Mouse (Mus musculus) lung, embryonic 14.5 days (tissue): ENCODE results near the gene Grid1. TPM values are rescaled to one million over a fixed set of nuclear protein-coding genes. Genes with fewer than 3 reads are reported as not detected.

Source experiments
- ATAC-seq: fragments of 200-750 bp; cut with Nextera tagmentation; 2 replicates; pipeline ENCODE4 v1.8.0; 2017; ENCODE audit warnings: mild to moderate bottlenecking, moderate TSS enrichment, moderate library complexity; ENCODE audit not compliant: insufficient read depth
- DNase-seq: peaks from one replicate; pipeline ENCODE4 v3.0.0-alpha.2; 2015
- H3K27ac ChIP-seq: fragments of 300-500 bp; sonication (generic); 2 replicates; pipeline ENCODE4 v1.5.1; 2014; ENCODE audit warnings: low read depth, mild to moderate bottlenecking, moderate library complexity
- H3K27me3 ChIP-seq: fragments of 300-500 bp; sonication (generic); 2 replicates; pipeline ENCODE4 v1.6.1; 2014; ENCODE audit warnings: low read length, control low read depth; ENCODE audit not compliant: insufficient read depth
- H3K36me3 ChIP-seq: fragments of 300-500 bp; sonication (generic); 2 replicates; pipeline ENCODE4 v1.6.1; 2014; ENCODE audit warnings: control low read depth; ENCODE audit not compliant: insufficient read depth
- H3K4me1 ChIP-seq: fragments of 300-500 bp; sonication (generic); 2 replicates; pipeline ENCODE4 v1.6.1; 2014; ENCODE audit warnings: antibody characterized with exemption, control low read depth; ENCODE audit not compliant: insufficient read depth
- H3K4me2 ChIP-seq: fragments of 300-500 bp; sonication (generic); 2 replicates; pipeline ENCODE4 v1.6.1; 2014; ENCODE audit warnings: mild to moderate bottlenecking
- H3K4me3 ChIP-seq: fragments of 300-500 bp; sonication (generic); 2 replicates; pipeline ENCODE4 v1.5.1; 2014; ENCODE audit warnings: low read depth, low read length
- H3K9ac ChIP-seq: fragments of 300-500 bp; sonication (generic); 2 replicates; pipeline ENCODE4 v1.6.1; 2014
- H3K9me3 ChIP-seq: fragments of 300-500 bp; sonication (generic); 2 replicates; pipeline ENCODE4 v1.6.1; 2016; ENCODE audit warnings: low read depth, low read length, control low read depth
- CTCF ChIP-seq: IDR thresholded peaks from 2 replicates; pipeline ENCODE4 v1.5.1; 2016; ENCODE audit warnings: antibody characterized with exemption, low read depth
- WGBS: fragments of 180-500 bp; shearing (Covaris S2); extraction: QIAGEN DNeasy Blood & Tissue Kit; methylation state at CpG from one replicate; pipeline ENCODE4 v1.1.7; 2014; 5-methylcytosine and 5-hydroxymethylcytosine counted together
- polyA plus RNA-seq: library from polyadenylated mRNA; unstranded; fragments of >200 nt; fragmentation: Nextera tagmentation; extraction: Ambion mirVana; gene quantifications from 2 replicates; pipeline ENCODE4 v1.2.1, GENCODE M21; 2014

Gene Grid1
- polyA plus RNA-seq, 1 experiment from 2014 or later = 0.13 TPM

DNA sequence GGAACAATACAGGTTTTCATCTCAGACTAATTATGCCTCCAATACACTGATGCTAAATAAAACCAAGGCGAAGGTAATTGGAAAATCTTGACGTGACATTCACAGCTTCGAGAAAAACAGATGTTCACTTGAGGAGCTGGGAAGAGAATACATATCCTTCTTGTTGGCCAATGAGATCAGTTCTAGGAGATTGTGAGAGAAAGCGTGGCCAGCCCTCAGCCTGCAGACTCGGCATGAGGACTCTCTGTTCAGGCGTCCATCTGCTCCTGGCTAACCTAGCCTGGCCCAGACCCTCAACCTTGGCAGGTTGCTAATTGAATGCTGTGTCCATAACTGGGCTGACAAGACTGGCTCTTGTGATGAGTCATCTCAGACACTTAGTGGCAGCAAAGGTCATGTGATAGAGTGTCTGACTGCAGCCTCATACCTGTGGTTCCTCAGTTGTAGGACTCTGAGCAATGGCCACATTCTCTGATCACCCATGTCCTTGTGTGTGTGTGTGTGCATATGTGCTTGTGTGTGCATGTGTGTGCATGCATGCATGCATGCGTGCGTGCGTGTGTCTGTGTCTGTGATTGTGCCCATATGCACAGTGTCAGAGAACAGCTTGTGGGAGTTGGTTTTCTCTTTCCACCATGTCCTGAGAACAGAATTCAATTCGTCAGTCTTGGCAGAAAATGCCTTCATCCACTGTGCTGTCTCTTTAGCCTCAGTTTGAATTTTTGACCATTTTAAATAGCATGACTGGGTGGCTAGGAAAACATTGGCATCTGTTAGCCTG lies 225.2 kb downstream of the Grid1 start:
- no peak overlapping the region for H3K4me3 ChIP-seq
- no peak for TF ChIP-seq CTCF
- H3K4me2 ChIP-seq = no peak overlapping the region
- whole genome bisulfite sequencing = 81% methylated on average over 10 of the region's 10 CpGs
- H3K27me3 ChIP-seq = no peaks in the 10 kb centered on the region
- no peak overlapping the region for H3K9ac ChIP-seq
- ATAC-seq (no peak), DNase-seq (no peak)
- no peaks in the 10 kb centered on the region for H3K36me3 ChIP-seq
- no peak overlapping the region for H3K27ac ChIP-seq
- H3K9me3 ChIP-seq = no peaks in the 10 kb centered on the region
- no peaks in the 10 kb centered on the region for H3K4me1 ChIP-seq

- Histone ChIP-seq H3K4me2 (no peak overlapping the region), H3K9ac (no peak overlapping the region), H3K36me3 (no peaks in the 10 kb centered on the region), H3K27ac (no peak overlapping the region), H3K4me1 (no peaks in the 10 kb centered on the region), H3K27me3 (no peaks in the 10 kb centered on the region), H3K9me3 (no peaks in the 10 kb centered on the region), H3K4me3 (no peak overlapping the region)
- TF ChIP-seq CTCF = no peak
- ATAC-seq (no peak), DNase-seq (no peak)
- 52% methylated on average over 8 of the region's 8 CpGs for WGBS
Measured at GRCm38 (mm10) chr14:35049231-35049630, 229.3 kb downstream of the Grid1 start.

DNA sequence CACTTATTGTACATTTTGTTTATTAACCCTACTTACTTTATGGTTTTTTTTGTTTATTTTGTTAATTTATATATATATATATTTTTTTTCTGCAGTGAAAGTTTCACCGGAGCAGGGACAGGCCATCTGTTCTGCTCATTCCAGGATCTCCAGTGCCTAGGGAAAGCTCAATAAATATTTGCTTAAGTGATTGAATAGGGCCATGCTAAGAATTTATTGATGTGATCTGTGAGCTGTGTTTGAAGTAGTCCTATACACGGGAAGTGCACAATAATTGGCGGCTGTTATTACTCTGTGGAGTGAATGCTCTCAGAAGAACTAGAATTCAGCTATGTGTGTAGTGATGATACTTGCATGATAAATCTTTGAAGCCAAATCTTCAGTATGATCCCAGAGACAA lies 234.2 kb downstream of the Grid1 start:
- WGBS = 32% methylated on average over 3 of the region's 3 CpGs
- no peaks in the 10 kb centered on the region for H3K27me3 ChIP-seq
- TF ChIP-seq CTCF = no peak
- no peak overlapping the region for H3K9ac ChIP-seq
- no peak overlapping the region for H3K27ac ChIP-seq
- ATAC-seq (no peak), DNase-seq (no peak)
- no peaks in the 10 kb centered on the region for H3K4me1 ChIP-seq
- H3K9me3 ChIP-seq = no peaks in the 10 kb centered on the region
- no peak overlapping the region for H3K4me3 ChIP-seq
- no peak overlapping the region for H3K4me2 ChIP-seq
- H3K36me3 ChIP-seq = no peaks in the 10 kb centered on the region

- Histone ChIP-seq H3K4me1 (no peaks in the 10 kb centered on the region), H3K27me3 (no peaks in the 10 kb centered on the region), H3K27ac (no peak overlapping the region), H3K9me3 (no peaks in the 10 kb centered on the region), H3K4me2 (no peak overlapping the region), H3K9ac (no peak overlapping the region), H3K4me3 (no peak overlapping the region), H3K36me3 (no peaks in the 10 kb centered on the region)
- no peak for DNase-seq
- no peak for TF ChIP-seq CTCF
- ATAC-seq = no peak
- WGBS = 64% methylated on average over 6 of the region's 6 CpGs
Measured at GRCm38 (mm10) chr14:35074636-35075035, 254.7 kb downstream of the Grid1 start.

DNA sequence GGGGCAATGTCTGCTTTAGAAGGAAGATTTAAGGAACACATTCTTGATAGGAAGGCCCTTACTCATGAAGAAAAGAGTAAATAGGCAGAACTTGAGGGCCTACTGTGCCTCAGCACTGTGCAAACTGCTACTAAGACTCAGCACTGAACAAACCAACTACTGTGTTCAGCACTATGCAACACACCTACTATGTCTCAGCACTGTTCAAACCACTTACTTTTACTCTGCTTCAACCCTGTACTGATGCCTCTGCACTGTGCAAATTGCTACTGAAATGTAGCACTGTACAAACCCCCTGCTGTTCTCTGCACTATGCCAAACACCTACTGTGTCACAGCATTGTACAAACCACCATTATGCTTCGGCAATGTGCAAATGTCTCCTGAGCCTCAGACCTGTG lies 260.0 kb downstream of the Grid1 start:
- no peaks in the 10 kb centered on the region for H3K9me3 ChIP-seq
- no peak overlapping the region for H3K4me3 ChIP-seq
- WGBS = 87% methylated on average over 1 of the region's 1 CpGs
- no peaks in the 10 kb centered on the region for H3K36me3 ChIP-seq
- no peak for DNase-seq
- no peak overlapping the region for H3K9ac ChIP-seq
- ATAC-seq = no peak
- H3K4me1 ChIP-seq = no peaks in the 10 kb centered on the region
- no peak overlapping the region for H3K4me2 ChIP-seq
- no peak for TF ChIP-seq CTCF
- no peaks in the 10 kb centered on the region for H3K27me3 ChIP-seq
- H3K27ac ChIP-seq = no peak overlapping the region

DNA sequence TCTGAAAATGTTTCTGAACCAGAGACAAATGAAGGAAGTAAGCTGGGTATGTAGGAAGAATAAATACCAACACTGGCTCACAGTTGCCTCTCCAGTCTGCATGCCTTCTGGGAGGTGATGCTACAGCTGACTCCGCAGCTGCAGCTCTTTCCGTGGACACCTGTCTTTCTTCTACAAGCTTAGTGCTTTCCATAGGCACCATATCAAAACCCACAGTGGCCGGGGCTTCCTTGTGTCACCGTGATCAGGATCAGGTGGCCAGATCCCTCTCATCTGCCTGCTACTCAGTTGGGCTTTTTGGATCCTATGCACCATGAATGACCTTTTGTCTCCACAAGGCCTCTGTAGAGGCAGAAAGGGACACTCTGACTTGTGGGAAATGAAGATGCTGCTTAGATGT lies 272.7 kb downstream of the Grid1 start:
- no peaks in the 10 kb centered on the region for H3K9me3 ChIP-seq
- ATAC-seq = no peak
- WGBS = 78% methylated on average over 4 of the region's 4 CpGs
- DNase-seq = no peak
- no peak overlapping the region for H3K4me3 ChIP-seq
- no peak for TF ChIP-seq CTCF
- H3K36me3 ChIP-seq = no peaks in the 10 kb centered on the region
- no peaks in the 10 kb centered on the region for H3K4me1 ChIP-seq
- H3K9ac ChIP-seq = no peak overlapping the region
- H3K27me3 ChIP-seq = no peaks in the 10 kb centered on the region
- H3K27ac ChIP-seq = no peak overlapping the region
- H3K4me2 ChIP-seq = no peak overlapping the region

DNA sequence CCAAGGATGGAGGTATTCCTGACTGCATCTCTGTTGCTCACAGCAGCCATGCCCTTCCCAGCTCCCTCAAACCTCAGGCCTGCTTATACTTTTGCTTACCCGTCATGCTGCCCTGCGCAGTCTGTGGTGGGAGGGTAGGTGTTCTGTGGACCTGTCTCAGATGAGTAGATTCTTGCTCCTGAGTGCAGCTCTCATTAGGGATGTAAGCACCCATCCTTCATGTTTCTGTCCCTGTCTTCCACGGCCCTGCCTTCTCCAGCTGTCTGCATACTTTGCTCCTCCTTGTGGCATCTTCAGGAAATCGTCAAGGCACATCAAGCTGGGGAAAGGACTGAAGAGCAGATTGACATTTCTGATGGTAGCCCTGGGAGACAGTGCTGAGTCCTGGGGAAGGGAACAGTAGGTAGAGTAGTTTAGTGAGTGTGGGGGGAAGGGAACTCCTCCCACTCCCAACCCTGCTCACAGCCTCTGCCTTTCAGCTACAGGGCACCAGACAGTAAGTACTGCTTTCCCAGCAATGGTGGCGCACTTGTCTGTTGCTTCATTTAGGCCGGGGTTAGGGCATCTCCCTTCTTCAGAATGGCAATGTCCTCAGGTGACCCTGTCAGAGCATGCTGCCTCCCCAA lies 273.8 kb downstream of the Grid1 start:
- Histone ChIP-seq H3K27ac (no peak overlapping the region), H3K9me3 (no peaks in the 10 kb centered on the region), H3K9ac (no peak overlapping the region), H3K36me3 (no peaks in the 10 kb centered on the region), H3K4me3 (no peak overlapping the region), H3K4me1 (no peaks in the 10 kb centered on the region), H3K27me3 (no peaks in the 10 kb centered on the region), H3K4me2 (no peak overlapping the region)
- no peak for TF ChIP-seq CTCF
- ATAC-seq (no peak), DNase-seq (no peak)
- 61% methylated on average over 6 of the region's 6 CpGs for WGBS
